Mouse (Mus musculus) left cerebral cortex, postnatal 14 days (tissue): ENCODE measurements around the gene Cdk6. TPM values are rescaled to one million over a fixed set of nuclear protein-coding genes. Genes with fewer than 3 reads are reported as not detected.

ENCODE experiments used
- DNase-seq, 2 experiments: peaks; one replicate each; pipeline ENCODE4 v3.0.0; 2021 to 2022; ENCODE audit warnings: low spot score in 2 of 2, mixed read lengths in 1 of 2
- intact Hi-C: fragments of 180-260 bp; cut with DNase I; formaldehyde crosslinking; loops from one replicate; pipeline ENCODE4 v1.15.1; 2025
- total RNA-seq, 2 experiments: library from RNA; stranded (reverse); gene quantifications; 2 replicates each; pipeline ENCODE4 v1.2.3; 2021

The Cdk6 gene
- total RNA-seq, 2 experiments from 2014 or later: 7.5 to 8.6 TPM

GRCm38 (mm10) chr5:3466069-3466877, 125.0 kb downstream of the Cdk6 start:
- intact Hi-C loops: no loop called here
- no peak for DNase-seq

DNA sequence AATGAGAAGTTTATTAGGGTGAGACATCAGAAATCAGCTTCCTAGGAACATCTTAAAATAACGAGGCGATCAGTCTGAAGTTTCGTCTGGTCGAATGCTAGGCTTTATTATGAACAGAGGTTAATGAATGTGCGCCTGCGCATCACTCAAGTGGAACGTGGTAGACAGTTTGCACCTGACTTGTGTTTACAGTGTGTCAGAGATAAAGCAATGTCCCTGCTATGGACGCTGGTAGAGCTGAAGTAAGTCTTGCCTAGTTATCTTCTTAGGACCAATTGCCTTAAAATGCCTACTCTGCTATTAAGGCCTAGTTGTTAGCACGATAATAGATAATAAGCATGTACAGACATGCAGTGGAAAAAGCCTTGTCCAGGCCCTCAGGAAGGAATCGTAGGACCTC, 129.6 kb downstream of the Cdk6 start:
- intact Hi-C loops: no loop called here
- no peak for DNase-seq

GRCm38 (mm10) chr5:3472311-3473156, 131.2 kb downstream of the Cdk6 start:
- intact Hi-C loops: no loop called here
- DNase-seq: no peak

DNA sequence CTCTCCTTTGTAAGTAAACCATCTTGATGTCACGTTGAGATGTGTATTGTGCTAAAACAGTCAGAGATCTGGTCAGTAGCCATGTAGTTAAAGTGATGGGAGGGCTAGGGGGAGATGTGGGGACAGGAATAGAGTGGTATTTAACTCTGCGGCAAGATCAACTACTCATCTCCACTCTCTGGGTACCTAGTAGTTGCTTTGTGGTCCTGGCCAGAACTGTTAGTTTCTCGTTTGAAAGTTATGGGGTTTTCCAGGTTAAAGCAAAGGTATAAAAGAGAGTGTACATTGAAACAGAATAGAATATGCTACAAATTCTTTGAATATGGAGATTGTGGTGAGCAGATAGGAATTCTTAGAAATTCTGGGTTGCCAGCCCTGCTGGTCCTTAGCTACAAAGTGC, 136.4 kb downstream of the Cdk6 start:
- no peak for DNase-seq
- intact Hi-C loops: no loop called here

DNA sequence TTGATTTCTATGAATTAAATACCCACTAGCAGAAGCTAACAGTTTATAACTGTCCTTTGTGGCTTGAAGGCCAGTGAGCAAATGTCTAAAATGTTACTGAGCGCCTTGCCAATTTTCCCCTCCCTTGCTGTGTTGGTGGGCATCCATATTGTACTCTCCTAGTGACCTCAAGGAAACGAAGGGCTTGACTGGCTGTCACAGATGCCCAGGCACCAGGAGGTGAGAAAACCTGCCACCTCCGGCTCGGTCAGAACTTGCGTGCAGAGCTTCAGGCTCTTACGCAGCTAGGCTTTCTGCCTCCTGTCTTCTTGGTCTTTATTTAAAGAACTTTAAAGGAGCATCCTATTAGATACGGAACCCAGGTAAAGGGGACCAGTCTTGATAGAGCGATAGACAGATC, 136.9 kb downstream of the Cdk6 start:
- DNase-seq: no peak
- intact Hi-C loops: no loop called here

GRCm38 (mm10) chr5:3479016-3479795, 137.9 kb downstream of the Cdk6 start:
- DNase-seq: no peak
- intact Hi-C loops: no loop called here

GRCm38 (mm10) chr5:3480637-3481395, 139.5 kb downstream of the Cdk6 start:
- no peak for DNase-seq
- intact Hi-C loops: no loop called here

- intact Hi-C loops: no loop called here
- no peak for DNase-seq
Measured at GRCm38 (mm10) chr5:3482474-3482873, 141.2 kb downstream of the Cdk6 start.

DNA sequence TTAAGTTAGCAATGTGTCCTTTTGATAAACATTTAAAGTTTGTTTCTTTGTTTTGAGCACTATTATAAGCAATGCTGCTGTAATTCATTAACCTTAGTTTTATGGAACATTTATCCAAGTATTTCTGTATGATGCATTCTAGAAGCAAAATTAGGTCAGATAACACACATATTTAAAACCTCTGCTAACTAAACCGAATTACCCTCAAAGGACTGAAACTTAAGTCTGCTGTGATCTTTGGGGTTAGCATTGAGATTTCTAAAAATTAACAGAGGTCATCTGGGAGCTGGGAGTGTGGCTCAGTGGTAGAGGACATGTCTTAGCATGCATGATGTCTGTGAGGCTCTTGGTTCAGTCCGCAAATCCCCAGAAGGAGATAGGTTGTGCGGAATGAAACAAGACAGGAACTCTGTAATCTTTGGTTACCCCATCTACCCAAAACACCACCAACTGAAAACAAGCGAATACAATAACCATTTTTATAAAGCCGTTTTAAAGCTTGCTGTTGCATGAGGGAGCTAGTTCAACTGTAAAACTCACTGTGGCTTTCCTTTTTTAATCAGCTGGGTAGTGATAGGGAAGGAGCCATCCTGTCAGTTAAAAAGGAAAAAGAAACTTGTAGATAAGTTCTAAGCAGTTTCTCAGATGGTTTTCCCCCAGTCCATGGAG, 141.9 kb downstream of the Cdk6 start:
- intact Hi-C loops: no loop called here
- DNase-seq: no peak

- no peak for DNase-seq
- intact Hi-C loops: no loop called here
Measured at GRCm38 (mm10) chr5:3486579-3487282, 145.4 kb downstream of the Cdk6 start.

DNA sequence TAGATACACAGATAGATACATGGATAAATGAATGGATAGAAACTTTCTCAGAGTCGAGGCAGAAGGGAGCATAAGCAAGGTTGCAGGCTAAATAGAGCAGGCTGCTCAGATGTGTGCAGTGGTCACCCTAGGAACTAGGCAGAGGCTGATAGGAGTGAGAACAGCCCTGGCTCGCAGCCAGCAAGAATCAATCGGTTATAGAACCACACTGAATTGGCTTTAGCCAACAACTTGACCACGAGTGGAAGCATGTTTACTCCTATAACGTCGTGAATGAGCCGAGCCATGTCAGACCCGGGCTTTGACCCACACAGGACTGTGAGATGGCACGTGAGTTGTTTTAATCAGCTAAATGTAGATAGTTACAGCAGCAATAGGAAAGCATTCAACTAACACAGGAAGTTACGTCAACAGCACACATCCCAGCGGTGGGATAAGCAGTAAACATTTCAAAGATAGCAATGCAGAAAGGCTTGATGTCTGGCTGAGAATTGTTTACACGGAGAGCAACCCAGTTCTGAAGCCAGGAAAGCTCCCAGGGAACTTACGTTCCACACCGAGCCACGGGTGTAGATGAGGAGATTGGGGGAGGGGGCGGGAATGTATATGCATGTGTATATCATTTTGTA, 147.0 kb downstream of the Cdk6 start:
- intact Hi-C loops: no loop called here
- no peak for DNase-seq

DNA sequence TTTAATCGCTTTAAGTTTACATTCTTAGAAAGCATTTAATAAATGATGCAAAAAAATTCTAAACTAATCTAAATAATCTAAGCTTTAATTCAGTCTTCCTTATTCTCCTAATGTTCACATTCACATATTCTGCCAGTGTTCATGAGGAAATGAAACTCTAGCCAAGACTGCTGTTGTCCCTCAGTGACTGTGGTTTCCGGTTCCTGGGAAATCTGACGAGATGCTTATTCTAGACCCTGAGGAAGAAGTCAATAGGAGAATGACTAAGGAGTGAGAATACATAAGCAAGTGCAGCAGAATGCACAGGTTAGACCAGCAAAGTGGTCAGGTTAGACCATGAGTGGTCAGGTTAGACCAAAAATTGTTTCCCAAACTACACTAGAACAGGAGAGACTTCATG, 149.1 kb downstream of the Cdk6 start:
- no peak for DNase-seq
- intact Hi-C loops: no loop called here

DNA sequence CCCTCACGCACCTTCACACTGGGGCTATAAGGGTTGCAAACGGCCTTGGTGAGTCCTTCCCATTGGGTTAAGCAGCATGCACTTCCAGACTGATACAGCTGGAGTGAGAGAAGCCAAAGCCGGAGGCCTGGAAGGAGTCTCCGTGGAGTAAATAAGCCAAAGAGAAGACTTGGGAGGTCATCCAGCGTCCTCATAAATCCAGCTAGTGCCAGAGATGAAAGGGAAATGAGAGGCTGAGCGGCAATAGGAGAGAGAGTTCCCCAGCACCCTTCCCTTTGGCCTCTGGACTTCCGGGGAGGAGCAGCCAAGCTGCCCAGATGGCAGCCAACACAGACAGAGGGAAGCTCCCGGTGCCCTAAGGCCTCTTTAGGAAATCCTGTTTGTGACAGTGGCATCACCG, 149.8 kb downstream of the Cdk6 start:
- DNase-seq: no peak
- intact Hi-C loops: no loop called here

DNA sequence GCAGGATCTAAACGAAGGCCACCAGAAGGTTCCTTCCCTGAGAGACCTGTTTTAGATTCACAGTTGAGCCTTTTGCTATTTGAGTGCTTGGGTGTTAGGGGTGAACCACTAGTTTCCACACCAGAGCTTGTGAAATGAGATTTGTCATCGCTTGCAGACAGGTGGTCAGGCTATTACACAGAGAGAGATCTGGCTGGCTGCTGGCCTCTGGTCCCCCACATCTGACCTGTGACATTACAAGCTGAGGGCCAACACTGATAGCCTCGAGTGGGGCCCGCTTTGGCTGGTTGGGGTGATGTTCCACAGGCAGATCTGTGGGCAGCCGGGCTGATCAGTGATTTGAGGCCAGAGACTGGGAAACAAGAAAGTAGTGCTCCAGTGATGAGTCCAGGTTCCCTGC, 150.6 kb downstream of the Cdk6 start:
- intact Hi-C loops: no loop called here
- DNase-seq: no peak

GRCm38 (mm10) chr5:3492776-3493636, 151.7 kb downstream of the Cdk6 start:
- no peak for DNase-seq
- intact Hi-C loops: no loop called here

GRCm38 (mm10) chr5:3493968-3494367, 152.7 kb downstream of the Cdk6 start:
- intact Hi-C loops: no loop called here
- DNase-seq: no peak
